Mouse (Mus musculus) ES-E14 (cell line): ENCODE results near the gene Kcna6. TPM values are rescaled to one million over a fixed set of nuclear protein-coding genes. Genes with fewer than 3 reads are reported as not detected.

Source experiments
- DNase-seq: peaks from one replicate; pipeline ENCODE4 v3.0.0-alpha.2; 2013; ENCODE audit warnings: low read depth, low spot score
- H3K27ac ChIP-seq: 2 replicates; pipeline ENCODE4 v1.5.1; 2012; ENCODE audit warnings: low read depth, mild to moderate bottlenecking, low read length, moderate library complexity, mixed read lengths; ENCODE audit not compliant: poor library complexity, insufficient read depth, severe bottlenecking
- H3K36me3 ChIP-seq: 2 replicates; pipeline ENCODE4 v1.6.1; 2012; ENCODE audit warnings: mild to moderate bottlenecking, low read length, moderate library complexity, mixed read lengths; ENCODE audit not compliant: control insufficient read depth, poor library complexity, insufficient read depth, severe bottlenecking
- H3K4me1 ChIP-seq, 2 experiments: fragments of 150-350 bp in 1 of 2; sonication (generic) in 1 of 2; 2 replicates each; pipeline ENCODE4 v1.6.1; 2012; ENCODE audit warnings: low read length in 2 of 2, mild to moderate bottlenecking in 1 of 2, mixed read lengths in 1 of 2; ENCODE audit not compliant: control insufficient read depth in 2 of 2, insufficient read depth in 2 of 2, poor library complexity in 1 of 2
- H3K4me3 ChIP-seq, 2 experiments: fragments of 150-350 bp in 1 of 2; sonication (generic) in 1 of 2; 2 replicates each; pipeline ENCODE4 v1.5.1; 2012; ENCODE audit warnings: low read length in 2 of 2, low read depth in 1 of 2, mild to moderate bottlenecking in 1 of 2, mixed read lengths in 1 of 2; ENCODE audit not compliant: insufficient read depth in 1 of 2, poor library complexity in 1 of 2, severe bottlenecking in 1 of 2
- H3K9ac ChIP-seq: 2 replicates; pipeline ENCODE4 v1.6.1; 2012; ENCODE audit warnings: low read depth, mild to moderate bottlenecking, low read length, mixed read lengths; ENCODE audit not compliant: poor library complexity, insufficient read depth, severe bottlenecking
- H3K9me3 ChIP-seq: fragments of 150-350 bp; sonication (generic); 2 replicates; pipeline ENCODE4 v1.6.1; 2012; ENCODE audit warnings: low read depth, mild to moderate bottlenecking, low read length; ENCODE audit not compliant: control insufficient read depth, insufficient read depth
- CHD2 ChIP-seq: IDR thresholded peaks from 2 replicates; pipeline ENCODE4 v1.6.1; 2014; ENCODE audit warnings: mild to moderate bottlenecking, low read depth, low read length, inconsistent platforms
- HCFC1 ChIP-seq: IDR thresholded peaks from 2 replicates; pipeline ENCODE4 v1.6.1; 2012; ENCODE audit warnings: low read length, inconsistent platforms, borderline replicate concordance; ENCODE audit not compliant: insufficient read depth
- MAFK ChIP-seq: IDR thresholded peaks from 2 replicates; pipeline ENCODE4 v1.6.1; 2014; ENCODE audit warnings: mild to moderate bottlenecking, low read depth, low read length, inconsistent platforms; ENCODE audit not compliant: insufficient read depth
- ZC3H11A ChIP-seq: IDR thresholded peaks from 2 replicates; pipeline ENCODE4 v1.6.1; 2012; ENCODE audit warnings: low read depth, mild to moderate bottlenecking, inconsistent platforms, low read length, borderline replicate concordance
- ZNF384 ChIP-seq: IDR thresholded peaks from 2 replicates; pipeline ENCODE4 v1.6.1; 2012; ENCODE audit warnings: low read depth, low read length, inconsistent platforms
- in situ Hi-C, 2 experiments: fragments of 600-800 bp; cut with MboI; formaldehyde crosslinking; loops; one replicate each; pipeline ENCODE4 v1.15.1; 2025; ENCODE audit warnings: low sequenced_read_pairs in 2 of 2, inconsistent platforms in 1 of 2; ENCODE audit not compliant: unreplicated experiment in 2 of 2
- total RNA-seq: library from RNA; depleted of rRNA; stranded (reverse); fragments of 300-350 nt; gene quantifications from 2 replicates; pipeline ENCODE4 v1.2.3, GENCODE M21; 2012

Gene Kcna6
- total RNA-seq, 1 experiment, result 0.67 TPM

DNA sequence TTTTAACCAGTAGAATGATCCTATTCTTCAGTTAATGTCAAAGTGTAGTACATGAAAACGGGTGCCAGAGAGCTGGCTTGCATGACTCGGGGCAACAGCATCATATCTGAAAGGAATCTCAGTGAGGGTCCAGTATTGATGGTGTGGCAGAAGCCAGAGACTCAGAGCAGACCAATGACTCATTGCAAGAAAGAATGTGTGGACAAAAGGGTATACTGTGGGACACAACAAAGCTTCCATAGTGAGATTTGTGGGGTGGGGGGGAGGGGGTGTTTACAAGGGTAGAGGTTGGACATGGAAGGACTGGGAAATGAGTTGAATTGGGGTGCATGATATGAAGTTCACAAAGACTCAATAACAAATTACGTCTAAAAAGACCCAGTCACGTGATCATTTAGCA is 20.9 kb upstream of the Kcna6 start:
- H3K4me1 ChIP-seq, result no peaks in the 10 kb centered on the region
- TF ChIP-seq ZNF384 (no peak), HCFC1 (no peak)
- no peaks in the 10 kb centered on the region for H3K9me3 ChIP-seq
- in situ Hi-C loops, result no loop called here
- no peaks in the 10 kb centered on the region for H3K36me3 ChIP-seq
- no peak overlapping the region for H3K4me3 ChIP-seq
- H3K9ac ChIP-seq, result no peak overlapping the region
- DNase-seq, result no peak
- H3K27ac ChIP-seq, result no peak overlapping the region

DNA sequence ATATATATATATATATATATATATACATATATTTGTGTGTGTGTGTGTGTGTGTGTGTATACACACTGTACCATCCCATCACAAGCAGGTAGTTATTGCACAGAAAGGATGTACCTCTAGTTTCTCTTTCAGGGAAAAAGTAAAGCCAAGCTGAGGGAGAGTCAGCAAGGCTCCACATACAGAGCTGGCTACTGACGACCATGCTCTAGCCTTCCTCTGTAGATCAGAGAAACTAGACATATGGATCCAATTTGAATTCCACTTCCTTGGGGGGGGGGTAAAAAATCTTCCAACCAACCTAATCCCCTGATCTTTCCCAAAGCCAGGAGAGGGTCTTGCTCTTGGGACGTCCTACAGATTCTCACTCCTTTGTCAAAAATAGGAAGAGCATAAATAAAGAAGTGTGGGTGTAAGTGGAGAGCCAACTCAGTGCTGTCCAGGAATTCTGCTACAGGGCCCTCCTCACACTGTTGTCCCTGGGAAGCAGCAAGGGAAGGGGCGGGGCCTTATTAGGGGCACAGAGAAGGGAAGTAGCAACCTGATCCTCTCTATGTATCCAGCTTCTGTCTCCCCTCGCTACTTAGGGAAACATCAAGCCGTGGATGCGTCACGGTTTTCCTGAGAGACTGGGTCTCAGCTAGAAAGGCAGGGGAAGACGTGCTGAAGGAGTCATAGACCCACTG is 15.4 kb upstream of the Kcna6 start:
- Histone ChIP-seq H3K9me3 (no peaks in the 10 kb centered on the region), H3K4me1 (no peaks in the 10 kb centered on the region), H3K27ac (no peak overlapping the region), H3K36me3 (no peaks in the 10 kb centered on the region), H3K9ac (0 out of 2 replicates have a peak overlapping the region, but pooled peaks have one; percentile 35), H3K4me3 (peak overlapping the region in 1 of 2 experiments; percentile 19; a peak in 1 of 4 replicates)
- in situ Hi-C loops, result no loop called here
- TF ChIP-seq MAFK (no peak), ZC3H11A (no peak), CHD2 (no peak), ZNF384 (no peak), HCFC1 (no peak)
- DNase-seq, result no peak

DNA sequence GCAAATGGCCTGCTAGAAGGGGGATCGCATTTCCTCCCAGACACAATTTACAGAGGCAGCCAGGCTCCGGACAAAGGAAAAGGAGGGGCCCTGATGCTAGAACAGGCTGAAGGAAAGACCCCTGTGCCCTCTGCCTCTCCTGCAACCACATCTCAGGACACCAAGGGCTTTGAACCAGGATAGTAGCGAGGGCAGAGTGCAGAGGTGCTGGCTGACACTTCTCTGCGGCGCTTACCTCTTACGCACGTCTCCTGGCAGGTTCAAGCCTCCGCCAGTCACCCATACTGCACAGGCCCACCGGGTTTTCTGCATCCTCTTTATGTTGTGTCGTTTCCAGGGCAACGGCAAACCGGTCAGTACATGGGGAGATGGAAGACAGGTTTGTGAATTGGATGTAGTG is 12.0 kb upstream of the Kcna6 start:
- Histone ChIP-seq H3K36me3 (no peaks in the 10 kb centered on the region), H3K27ac (no peak overlapping the region), H3K4me1 (no peaks in the 10 kb centered on the region), H3K4me3 (no peak overlapping the region), H3K9me3 (no peaks in the 10 kb centered on the region), H3K9ac (no peak overlapping the region)
- in situ Hi-C loops, result no loop called here
- no peak for TF ChIP-seq ZNF384
- TF ChIP-seq ZC3H11A, result no peak
- no peak for TF ChIP-seq CHD2
- no peak for TF ChIP-seq MAFK
- no peak for TF ChIP-seq HCFC1
- DNase-seq, result no peak

DNA sequence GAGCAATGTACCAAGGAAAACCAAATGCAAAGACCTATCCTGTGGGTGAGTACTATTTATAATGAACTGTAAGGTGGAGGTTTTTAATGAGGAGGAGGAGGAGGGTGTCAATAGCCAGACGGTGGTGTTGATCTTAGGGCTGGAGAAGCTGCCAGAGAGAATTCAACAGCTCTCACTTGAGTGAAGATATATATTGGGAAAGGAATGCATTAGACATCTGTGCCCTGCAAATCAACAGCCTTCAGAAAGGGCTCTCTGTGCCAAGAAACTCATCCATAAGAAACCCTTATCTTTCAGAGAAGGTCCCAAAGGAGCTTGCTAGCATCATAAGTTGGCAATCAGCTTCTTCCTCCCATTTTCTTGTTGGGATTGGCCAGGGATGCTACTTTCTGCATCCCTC is 5.4 kb upstream of the Kcna6 start:
- no peaks in the 10 kb centered on the region for H3K9me3 ChIP-seq
- no peak overlapping the region for H3K27ac ChIP-seq
- H3K4me1 ChIP-seq, result no peaks in the 10 kb centered on the region
- H3K36me3 ChIP-seq, result no peaks in the 10 kb centered on the region
- H3K9ac ChIP-seq, result no peak overlapping the region
- DNase-seq, result no peak
- TF ChIP-seq ZNF384 (no peak), ZC3H11A (no peak), HCFC1 (no peak), MAFK (no peak), CHD2 (no peak)
- no peak overlapping the region for H3K4me3 ChIP-seq
- in situ Hi-C loops, result no loop called here

DNA sequence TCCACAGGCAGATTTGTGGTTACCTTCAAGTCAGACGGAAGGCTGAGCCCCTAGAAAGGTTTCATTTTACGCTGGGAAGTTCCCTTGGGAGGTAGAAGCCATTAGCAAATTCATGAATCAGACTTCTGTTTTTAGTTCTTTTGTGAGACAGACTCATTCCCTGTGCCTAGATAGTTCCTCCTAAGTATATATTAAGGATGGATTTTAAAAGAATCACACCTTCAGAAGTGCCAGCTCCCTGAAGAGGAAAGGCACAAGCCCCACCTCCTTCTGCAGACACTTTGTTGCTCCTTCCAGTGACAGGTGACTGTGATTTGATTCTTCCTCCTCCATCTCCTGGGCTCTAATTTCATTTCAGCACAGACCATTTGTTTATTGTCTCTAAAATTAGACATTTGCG is 2.1 kb upstream of the Kcna6 start:
- no peak for TF ChIP-seq HCFC1
- no peak for TF ChIP-seq ZC3H11A
- H3K9me3 ChIP-seq, result no peaks in the 10 kb centered on the region
- H3K27ac ChIP-seq, result no peak overlapping the region
- no peak overlapping the region for H3K4me3 ChIP-seq
- DNase-seq, result no peak
- in situ Hi-C loops, result no loop called here
- H3K4me1 ChIP-seq, result no peaks in the 10 kb centered on the region; a peak in 1 of 4 replicates
- H3K9ac ChIP-seq, result no peak overlapping the region
- H3K36me3 ChIP-seq, result no peaks in the 10 kb centered on the region
